Mouse (Mus musculus): ENCODE results near the gene Gm13102.
"Not testable (repeated sequence)": the region's sequence is repeated elsewhere in the genome, so short reads cannot be mapped to it uniquely, and the experiment has no call there.

Gm13102 gene

DNA sequence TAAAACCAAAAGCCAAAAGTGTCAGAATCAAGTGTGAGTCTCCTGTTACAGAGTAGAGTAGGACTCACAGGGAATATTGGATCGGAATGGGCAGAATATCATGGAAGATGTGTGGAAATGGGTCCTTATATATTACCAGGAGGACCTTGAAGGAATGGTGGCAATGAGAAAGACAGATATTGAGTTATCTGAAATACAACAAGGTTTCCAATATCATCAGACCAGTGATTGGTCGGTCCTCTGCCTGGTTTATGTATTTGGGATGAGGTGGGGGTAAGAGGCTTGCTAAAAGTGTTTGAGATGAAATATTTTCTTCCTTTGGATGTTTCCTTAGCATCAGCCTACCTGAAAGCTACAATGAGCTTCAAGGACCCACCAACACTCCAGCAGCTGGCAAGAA lies at the start of gene Gm13102:
TSS of gene Gm13102 (plus strand) at position 301 of the 400 bp plus-strand sequence.
- DNase-seq (ENCODE audit: low spot score): not testable (repeated sequence)

DNA sequence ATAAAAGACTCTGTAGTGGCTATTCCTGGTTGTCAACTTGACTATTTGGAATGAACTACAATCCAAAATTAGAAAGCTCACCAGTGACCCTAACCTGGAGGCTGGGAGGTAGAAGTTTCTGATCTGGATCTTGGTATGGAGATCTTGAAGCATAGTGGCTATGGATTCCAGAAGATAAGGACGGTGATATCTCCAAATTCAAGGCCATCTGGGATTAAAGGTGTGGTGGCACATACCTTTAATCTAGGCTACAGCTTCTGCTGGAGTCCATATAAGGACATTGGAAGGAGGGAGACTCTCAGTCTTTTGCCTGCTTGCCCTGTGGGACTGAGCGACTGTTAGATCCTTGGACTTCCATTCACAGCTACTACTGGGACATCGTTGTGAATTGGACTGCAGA lies 47.4 kb upstream of the Gm13102 start, which contains the start of gene Pramel4:
TSS of gene Pramel4 (plus strand) at position 301 of the 400 bp plus-strand sequence.
- not testable (repeated sequence) for DNase-seq (ENCODE audit: low spot score)

All from testis, postnatal 10 days (tissue).